Mouse (Mus musculus) kidney, embryonic 14.5 days (tissue): ENCODE results near the gene Lrp2. TPM values are rescaled to one million over a fixed set of nuclear protein-coding genes. Genes with fewer than 3 reads are reported as not detected.

Source experiments
- ATAC-seq: fragments of 200-750 bp; cut with Nextera tagmentation; 2 replicates; pipeline ENCODE4 v1.8.0; 2017; ENCODE audit warnings: moderate number of reproducible peaks, mild to moderate bottlenecking, moderate TSS enrichment, moderate library complexity; ENCODE audit not compliant: low FRiP score, low TSS enrichment
- H3K27ac ChIP-seq: fragments of 300-500 bp; sonication (generic); 2 replicates; pipeline ENCODE4 v1.5.1; 2014; ENCODE audit warnings: low read depth, mild to moderate bottlenecking, low read length, moderate library complexity, mixed read lengths
- H3K27me3 ChIP-seq: fragments of 300-500 bp; sonication (generic); 2 replicates; pipeline ENCODE4 v1.6.1; 2014; ENCODE audit warnings: mild to moderate bottlenecking, low read length; ENCODE audit not compliant: control insufficient read depth, insufficient read depth
- H3K36me3 ChIP-seq: fragments of 300-500 bp; sonication (generic); 2 replicates; pipeline ENCODE4 v1.6.1; 2014; ENCODE audit warnings: low read length, mixed read lengths; ENCODE audit not compliant: control insufficient read depth, insufficient read depth
- H3K4me1 ChIP-seq: fragments of 300-500 bp; sonication (generic); 2 replicates; pipeline ENCODE4 v1.6.1; 2014; ENCODE audit warnings: low read length, mixed read lengths; ENCODE audit not compliant: control insufficient read depth, insufficient read depth
- H3K4me2 ChIP-seq: fragments of 300-500 bp; sonication (generic); replicated peaks from 2 replicates; pipeline ENCODE4 v1.6.1; 2014; ENCODE audit warnings: low read depth, mild to moderate bottlenecking, low read length
- H3K4me3 ChIP-seq: fragments of 300-500 bp; sonication (generic); 2 replicates; pipeline ENCODE4 v1.5.1; 2014; ENCODE audit warnings: mild to moderate bottlenecking, low read length
- H3K9ac ChIP-seq: fragments of 300-500 bp; sonication (generic); 2 replicates; pipeline ENCODE4 v1.6.1; 2014; ENCODE audit warnings: low read depth, mild to moderate bottlenecking, low read length, moderate library complexity
- H3K9me3 ChIP-seq: fragments of 300-500 bp; sonication (generic); 2 replicates; pipeline ENCODE4 v1.6.1; 2016; ENCODE audit warnings: low read length; ENCODE audit not compliant: control insufficient read depth
- WGBS: fragments of 180-500 bp; shearing (Covaris S2); extraction: QIAGEN DNeasy Blood & Tissue Kit; methylation state at CpG from one replicate; pipeline ENCODE4 v1.1.7; 2014; 5-methylcytosine and 5-hydroxymethylcytosine counted together
- polyA plus RNA-seq: library from polyadenylated mRNA; unstranded; fragments of >200 nt; fragmentation: Nextera tagmentation; extraction: Ambion mirVana; gene quantifications from 2 replicates; pipeline ENCODE4 v1.2.1, GENCODE M21; 2014

The Lrp2 gene
- polyA plus RNA-seq, 1 experiment from 2014 or later: 13.8 TPM

- ATAC-seq: peak; percentile 63; the same call in 1 of the 2 replicates
- Histone ChIP-seq H3K27me3 (peaks cover 5% of the 10 kb centered on the region), H3K36me3 (no peaks in the 10 kb centered on the region), H3K27ac (no peak overlapping the region), H3K9me3 (no peaks in the 10 kb centered on the region), H3K4me3 (peak overlapping the region; percentile 12; the same call in 1 of the 2 replicates), H3K4me1 (peaks cover 12% of the 10 kb centered on the region; the same call in 1 of the 2 replicates), H3K4me2 (peak overlapping the region; percentile 32), H3K9ac (no peak overlapping the region)
- WGBS: 17% methylated on average over 15 of the region's 15 CpGs
Observed at GRCm38 (mm10) chr2:69559380-69559779, 26.5 kb downstream of the Lrp2 start.

- Histone ChIP-seq H3K4me1 (peaks cover 12% of the 10 kb centered on the region; the same call in 1 of the 2 replicates), H3K4me3 (no peak overlapping the region), H3K27me3 (peaks cover 5% of the 10 kb centered on the region), H3K27ac (no peak overlapping the region), H3K9ac (no peak overlapping the region), H3K4me2 (no peak overlapping the region), H3K36me3 (no peaks in the 10 kb centered on the region), H3K9me3 (no peaks in the 10 kb centered on the region)
- 32% methylated on average over 7 of the region's 7 CpGs for WGBS
- ATAC-seq: no peak
Observed at GRCm38 (mm10) chr2:69556686-69557085, 29.2 kb downstream of the Lrp2 start.

- no peak overlapping the region for H3K9ac ChIP-seq
- H3K9me3 ChIP-seq: no peaks in the 10 kb centered on the region
- ATAC-seq: peak; percentile 77
- no peaks in the 10 kb centered on the region for H3K27me3 ChIP-seq
- H3K4me1 ChIP-seq: no peaks in the 10 kb centered on the region
- WGBS: 56% methylated on average over 5 of the region's 5 CpGs
- no peak overlapping the region for H3K4me3 ChIP-seq
- H3K4me2 ChIP-seq: no peak overlapping the region
- no peaks in the 10 kb centered on the region for H3K36me3 ChIP-seq
- H3K27ac ChIP-seq: no peak overlapping the region
Observed at GRCm38 (mm10) chr2:69551639-69552038, 34.2 kb downstream of the Lrp2 start.

- Histone ChIP-seq H3K9ac (no peak overlapping the region), H3K4me2 (no peak overlapping the region), H3K36me3 (no peaks in the 10 kb centered on the region), H3K27ac (no peak overlapping the region), H3K27me3 (no peaks in the 10 kb centered on the region), H3K9me3 (no peaks in the 10 kb centered on the region), H3K4me3 (no peak overlapping the region), H3K4me1 (no peaks in the 10 kb centered on the region)
- ATAC-seq: no peak
- 79% methylated on average over 11 of the region's 11 CpGs for WGBS
Observed at GRCm38 (mm10) chr2:69546823-69547222, 39.0 kb downstream of the Lrp2 start.

DNA sequence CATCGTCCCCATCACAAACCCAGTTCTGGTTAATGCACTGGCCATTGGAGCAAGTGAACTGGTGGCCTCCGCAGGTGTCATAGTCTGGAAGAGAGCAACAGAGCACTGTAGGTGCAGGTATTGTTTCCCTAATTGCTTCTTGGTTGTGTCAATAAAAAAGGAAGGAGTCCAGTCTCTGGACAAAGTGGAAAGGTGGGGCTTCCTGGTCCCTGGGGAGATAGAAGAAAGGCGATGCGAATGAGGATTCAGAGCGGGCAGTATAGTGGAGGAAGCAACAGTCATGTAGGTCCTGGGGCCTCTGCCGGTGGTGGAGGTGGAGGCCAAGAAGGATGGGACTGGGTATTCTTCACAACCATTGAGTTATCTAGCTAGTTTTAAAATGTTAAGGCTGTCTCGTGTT is 49.8 kb downstream of the Lrp2 start:
- Histone ChIP-seq H3K27me3 (no peaks in the 10 kb centered on the region), H3K4me2 (no peak overlapping the region), H3K36me3 (no peaks in the 10 kb centered on the region), H3K4me1 (peaks cover 2% of the 10 kb centered on the region; the same call in 1 of the 2 replicates), H3K4me3 (no peak overlapping the region), H3K9me3 (no peaks in the 10 kb centered on the region), H3K27ac (no peak overlapping the region), H3K9ac (no peak overlapping the region)
- no peak for ATAC-seq
- 70% methylated on average over 7 of the region's 7 CpGs for WGBS

GRCm38 (mm10) chr2:69531528-69532055 is 54.3 kb downstream of the Lrp2 start:
- Histone ChIP-seq H3K27me3 (no peaks in the 10 kb centered on the region), H3K9me3 (no peaks in the 10 kb centered on the region), H3K27ac (no peak overlapping the region), H3K4me2 (no peak overlapping the region), H3K4me3 (no peak overlapping the region), H3K36me3 (no peaks in the 10 kb centered on the region), H3K4me1 (peaks cover 8% of the 10 kb centered on the region; the same call in 1 of the 2 replicates), H3K9ac (no peak overlapping the region)
- ATAC-seq: peak; percentile 46; the same call in 1 of the 2 replicates
- WGBS: 44% methylated on average over 3 of the region's 3 CpGs

DNA sequence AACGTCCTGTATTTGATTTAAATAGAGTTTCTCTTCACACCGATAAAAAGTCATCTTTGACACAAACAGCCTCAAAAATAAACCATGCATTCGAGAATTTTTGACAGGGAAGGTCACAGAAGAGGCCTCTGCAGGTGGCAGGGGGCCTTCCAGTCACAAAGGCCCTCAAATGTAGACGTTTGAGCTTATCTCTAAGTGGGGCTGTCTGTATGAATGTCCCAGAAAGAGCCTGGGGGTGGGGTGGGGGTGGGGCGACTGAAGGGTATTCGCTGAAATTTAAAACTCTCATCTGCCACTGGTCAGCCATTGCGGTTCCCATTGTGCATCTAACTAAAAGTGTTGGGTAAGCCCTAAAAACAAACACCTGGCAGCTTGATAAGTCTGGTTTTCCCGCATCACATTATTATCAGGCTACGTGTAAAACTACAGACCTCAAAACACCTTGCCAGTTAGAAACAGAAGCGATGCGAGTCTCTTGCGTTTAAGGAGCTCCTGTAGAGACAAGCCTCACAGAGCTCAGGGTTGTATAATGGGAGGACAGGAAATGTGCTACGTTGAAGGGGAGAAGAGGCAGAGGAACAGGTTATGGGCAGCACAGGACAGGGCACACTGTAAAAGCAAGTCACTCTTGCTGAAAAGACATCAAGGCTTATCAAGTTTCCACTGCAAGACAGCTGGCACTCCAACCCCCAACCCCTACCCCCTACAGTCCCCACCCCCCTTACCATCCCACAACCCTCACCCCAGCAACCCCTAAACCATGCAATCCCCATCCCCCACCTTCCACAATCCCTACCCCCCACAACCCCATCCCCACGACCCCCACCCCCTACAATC is 55.0 kb downstream of the Lrp2 start:
- Histone ChIP-seq H3K36me3 (no peaks in the 10 kb centered on the region), H3K4me2 (no peak overlapping the region), H3K27ac (no peak overlapping the region), H3K4me1 (peaks cover 8% of the 10 kb centered on the region; the same call in 1 of the 2 replicates), H3K4me3 (no peak overlapping the region), H3K27me3 (no peaks in the 10 kb centered on the region), H3K9ac (no peak overlapping the region), H3K9me3 (no peaks in the 10 kb centered on the region)
- ATAC-seq: peak; percentile 71
- WGBS: 21% methylated on average over 14 of the region's 14 CpGs

DNA sequence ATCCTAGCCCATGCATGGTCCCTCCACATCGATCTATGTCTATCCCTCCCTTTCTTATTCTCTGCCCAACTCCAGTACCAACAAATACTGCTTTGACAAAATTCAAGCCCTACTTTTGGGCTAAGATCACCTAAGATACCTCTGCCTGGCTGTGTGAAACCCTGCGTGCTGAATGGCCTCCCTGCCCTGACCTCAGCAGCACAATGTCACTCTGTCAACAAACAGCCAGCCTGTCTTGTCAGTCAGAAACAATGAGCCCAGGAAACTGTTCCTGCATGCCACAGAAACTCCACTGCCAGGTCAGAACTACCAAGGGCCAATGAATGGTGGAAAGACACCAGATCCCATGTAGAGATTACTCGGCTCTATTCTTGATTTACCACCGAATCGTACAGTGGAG is 55.7 kb downstream of the Lrp2 start:
- Histone ChIP-seq H3K9me3 (no peaks in the 10 kb centered on the region), H3K4me2 (no peak overlapping the region), H3K4me3 (no peak overlapping the region), H3K4me1 (peaks cover 8% of the 10 kb centered on the region; the same call in 1 of the 2 replicates), H3K27ac (no peak overlapping the region), H3K27me3 (no peaks in the 10 kb centered on the region), H3K9ac (no peak overlapping the region), H3K36me3 (no peaks in the 10 kb centered on the region)
- 35% methylated on average over 5 of the region's 5 CpGs for WGBS
- no peak for ATAC-seq

GRCm38 (mm10) chr2:69520273-69520672 is 65.6 kb downstream of the Lrp2 start:
- Histone ChIP-seq H3K9me3 (no peaks in the 10 kb centered on the region; the same call in 1 of the 2 replicates), H3K4me1 (no peaks in the 10 kb centered on the region)
- no peak for ATAC-seq

More at GRCm38 (mm10) chr2:69520273-69520672, 65.6 kb downstream of the Lrp2 start:
- WGBS: 91% methylated on average over 2 of the region's 2 CpGs
- no peaks in the 10 kb centered on the region for H3K27me3 ChIP-seq
- no peak overlapping the region for H3K4me2 ChIP-seq
- H3K36me3 ChIP-seq: no peaks in the 10 kb centered on the region
- H3K9ac ChIP-seq: no peak overlapping the region
- H3K4me3 ChIP-seq: no peak overlapping the region
- H3K27ac ChIP-seq: no peak overlapping the region
